Mouse (Mus musculus) stomach, postnatal 0 days (tissue): ENCODE results near the gene Tctex1d2. TPM values are rescaled to one million over a fixed set of nuclear protein-coding genes. Genes with fewer than 3 reads are reported as not detected.

ENCODE experiments used
- ATAC-seq: fragments of 200-750 bp; cut with Nextera tagmentation; 2 replicates; pipeline ENCODE4 v1.8.0; 2017; ENCODE audit not compliant: low FRiP score, low TSS enrichment
- DNase-seq: peaks from one replicate; pipeline ENCODE4 v3.0.0-alpha.2; 2016; ENCODE audit warnings: low spot score
- H3K27ac ChIP-seq: fragments of 300-500 bp; sonication (generic); replicated peaks from 2 replicates; pipeline ENCODE4 v1.5.1; 2014; ENCODE audit warnings: mild to moderate bottlenecking, control low read depth
- H3K27me3 ChIP-seq: fragments of 300-500 bp; sonication (generic); 2 replicates; pipeline ENCODE4 v1.6.1; 2014; ENCODE audit warnings: low read length; ENCODE audit not compliant: control insufficient read depth, insufficient read depth
- H3K36me3 ChIP-seq: fragments of 300-500 bp; sonication (generic); 2 replicates; pipeline ENCODE4 v1.6.1; 2014; ENCODE audit warnings: low read length, mixed read lengths; ENCODE audit not compliant: control insufficient read depth, insufficient read depth
- H3K4me1 ChIP-seq: fragments of 300-500 bp; sonication (generic); replicated peaks from 2 replicates; pipeline ENCODE4 v1.6.1; 2014; ENCODE audit warnings: antibody characterized with exemption; ENCODE audit not compliant: control insufficient read depth, insufficient read depth
- H3K4me2 ChIP-seq: fragments of 300-500 bp; sonication (generic); replicated peaks from 2 replicates; pipeline ENCODE4 v1.6.1; 2014; ENCODE audit warnings: low read depth, mild to moderate bottlenecking, control low read depth, moderate library complexity
- H3K4me3 ChIP-seq: fragments of 300-500 bp; sonication (generic); 2 replicates; pipeline ENCODE4 v1.5.1; 2014; ENCODE audit warnings: low read depth, low read length, control low read depth
- H3K9ac ChIP-seq: fragments of 300-500 bp; sonication (generic); 2 replicates; pipeline ENCODE4 v1.6.1; 2014; ENCODE audit warnings: mild to moderate bottlenecking, low read length, control low read depth, mixed read lengths
- H3K9me3 ChIP-seq: fragments of 300-500 bp; sonication (generic); 2 replicates; pipeline ENCODE4 v1.6.1; 2016; ENCODE audit warnings: low read length; ENCODE audit not compliant: control insufficient read depth
- CTCF ChIP-seq: IDR thresholded peaks from 2 replicates; pipeline ENCODE4 v1.5.1; 2016; ENCODE audit warnings: antibody characterized with exemption, low read depth, mild to moderate bottlenecking, moderate library complexity
- EP300 ChIP-seq: optimal IDR thresholded peaks from 2 replicates; pipeline ENCODE3; 2016; ENCODE audit warnings: antibody characterized with exemption
- WGBS: fragments of 180-500 bp; shearing (Covaris S2); extraction: QIAGEN DNeasy Blood & Tissue Kit; methylation state at CpG from one replicate; pipeline ENCODE4 v1.1.7; 2014; 5-methylcytosine and 5-hydroxymethylcytosine counted together
- polyA plus RNA-seq: library from polyadenylated mRNA; unstranded; fragments of >200 nt; fragmentation: Nextera tagmentation; extraction: Ambion mirVana; gene quantifications from 2 replicates; pipeline ENCODE4 v1.2.1, GENCODE M21; 2015

Tctex1d2 gene
- polyA plus RNA-seq, 1 experiment from 2014 or later, result 26.3 TPM

DNA sequence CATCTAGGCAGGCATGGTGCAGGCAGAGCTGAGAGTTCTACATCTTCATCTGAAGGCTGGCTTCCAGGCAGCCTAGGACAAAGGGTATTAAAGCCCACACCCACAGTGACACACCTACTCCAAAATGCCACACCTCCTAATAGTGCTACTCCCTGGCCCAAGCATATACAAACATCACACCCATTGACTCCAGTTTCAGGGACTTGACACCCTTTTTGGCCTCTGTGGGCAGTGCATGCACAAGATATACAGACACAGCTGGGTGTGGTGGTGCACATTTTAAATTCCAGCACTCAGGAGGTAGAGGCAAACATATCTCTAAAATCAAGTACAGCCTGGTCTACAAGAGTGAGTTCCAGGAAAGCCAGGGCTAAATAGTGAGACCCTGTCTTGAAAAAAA lies 36.6 kb downstream of the Tctex1d2 start:
- Histone ChIP-seq H3K4me1 (no peaks in the 10 kb centered on the region), H3K9me3 (no peaks in the 10 kb centered on the region), H3K9ac (no peak overlapping the region), H3K27me3 (no peaks in the 10 kb centered on the region), H3K36me3 (peaks cover 9% of the 10 kb centered on the region), H3K4me2 (no peak overlapping the region), H3K4me3 (no peak overlapping the region), H3K27ac (no peak overlapping the region)
- TF ChIP-seq CTCF, result no peak
- TF ChIP-seq EP300, result no peak
- ATAC-seq (peak; percentile 71), DNase-seq (peak; percentile 39)

DNA sequence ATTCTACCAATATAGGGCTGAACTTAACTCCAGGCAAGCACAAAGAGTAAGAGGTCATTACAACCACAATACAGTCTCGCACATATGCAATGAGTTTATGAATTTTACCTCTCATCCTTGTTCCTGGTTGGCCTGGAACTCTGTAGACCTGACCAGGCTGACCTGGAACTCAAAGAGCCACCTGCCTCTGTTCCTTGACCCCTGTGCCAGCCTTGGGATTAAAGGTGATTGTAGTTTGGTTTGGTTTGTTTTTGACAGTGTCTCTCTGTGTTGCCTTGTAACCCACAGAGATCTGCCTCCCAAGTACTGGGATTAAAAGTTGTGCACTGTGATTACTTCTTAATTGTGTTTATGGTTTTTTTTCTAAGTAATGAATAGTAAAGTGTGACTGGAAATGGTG lies 37.3 kb downstream of the Tctex1d2 start:
- 73% methylated on average over 1 of the region's 1 CpGs for WGBS
- Histone ChIP-seq H3K4me3 (no peak overlapping the region), H3K27me3 (no peaks in the 10 kb centered on the region), H3K9me3 (no peaks in the 10 kb centered on the region), H3K36me3 (peaks cover 9% of the 10 kb centered on the region), H3K4me1 (no peaks in the 10 kb centered on the region), H3K9ac (no peak overlapping the region), H3K27ac (no peak overlapping the region), H3K4me2 (no peak overlapping the region)
- TF ChIP-seq EP300 (no peak), CTCF (no peak)
- ATAC-seq (peak; percentile 29; the same call in 1 of the 2 replicates), DNase-seq (no peak)

DNA sequence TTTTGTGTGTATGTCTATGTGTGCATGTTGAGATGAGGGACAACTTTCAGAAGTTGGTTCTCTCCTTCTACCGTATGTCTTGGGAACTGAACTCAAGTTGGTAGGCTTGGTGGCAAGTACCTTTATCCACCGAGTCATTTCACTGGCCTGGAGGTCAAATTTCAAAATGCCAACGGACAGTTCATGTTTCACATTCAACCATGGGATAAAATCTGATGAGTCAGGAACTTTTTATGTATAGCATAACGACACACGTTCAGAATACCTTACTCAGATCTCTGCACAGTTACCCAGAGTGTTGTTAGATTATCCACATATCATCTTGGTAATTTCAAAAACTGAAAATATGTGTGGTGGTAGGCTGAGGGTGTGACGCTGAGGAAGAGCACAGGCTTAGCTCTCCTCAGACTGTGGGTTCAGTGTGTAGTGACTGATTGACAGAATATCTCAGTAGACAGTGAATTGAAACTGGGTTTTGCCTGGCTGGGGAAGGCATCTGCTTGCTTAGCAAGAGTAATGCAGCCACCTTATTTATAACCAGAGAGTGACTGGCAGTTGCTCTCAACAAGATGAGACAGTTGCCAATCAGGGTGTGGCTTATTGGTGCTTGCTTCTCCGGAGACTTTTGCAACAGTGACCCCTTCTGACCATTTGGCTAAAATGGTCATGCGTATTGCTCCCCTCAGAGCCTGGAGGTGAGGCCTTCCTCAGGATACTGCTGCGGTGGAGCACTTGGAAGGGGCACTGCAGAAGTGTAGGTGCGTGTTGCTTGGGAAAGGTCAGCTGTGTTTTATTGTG lies 38.3 kb downstream of the Tctex1d2 start:
- no peak overlapping the region for H3K9ac ChIP-seq
- H3K4me2 ChIP-seq, result no peak overlapping the region
- no peak overlapping the region for H3K4me3 ChIP-seq
- DNase-seq (peak; percentile 46), ATAC-seq (no peak)
- no peak overlapping the region for H3K27ac ChIP-seq
- WGBS, result 63% methylated on average over 10 of the region's 10 CpGs
- H3K27me3 ChIP-seq, result no peaks in the 10 kb centered on the region
- TF ChIP-seq EP300 (no peak), CTCF (peak; percentile 74)
- no peaks in the 10 kb centered on the region for H3K9me3 ChIP-seq
- peaks cover 9% of the 10 kb centered on the region for H3K36me3 ChIP-seq
- no peaks in the 10 kb centered on the region for H3K4me1 ChIP-seq

DNA sequence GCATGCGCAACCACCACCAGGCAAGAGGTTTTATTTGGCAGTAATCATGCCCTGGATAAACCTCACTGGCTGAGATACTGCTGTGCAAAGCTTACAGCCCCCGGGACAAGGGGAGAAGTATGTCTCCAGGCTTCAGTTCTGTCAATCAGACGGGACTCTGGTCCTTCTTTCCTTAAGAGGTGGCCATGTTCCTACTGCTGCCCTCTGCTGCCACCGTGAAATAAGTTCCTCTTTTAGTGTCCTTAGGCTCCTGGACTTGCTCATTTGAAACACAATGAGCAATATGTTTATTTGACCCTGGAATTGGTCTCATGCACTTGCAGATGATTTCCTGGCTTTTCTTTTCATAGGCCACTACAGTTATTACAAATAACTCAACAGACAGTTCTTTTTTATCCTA lies 41.0 kb downstream of the Tctex1d2 start:
- H3K4me2 ChIP-seq, result no peak overlapping the region
- no peaks in the 10 kb centered on the region for H3K27me3 ChIP-seq
- no peak overlapping the region for H3K27ac ChIP-seq
- H3K4me1 ChIP-seq, result no peaks in the 10 kb centered on the region
- TF ChIP-seq CTCF, result peak; percentile 52
- TF ChIP-seq EP300, result no peak
- H3K4me3 ChIP-seq, result no peak overlapping the region
- ATAC-seq, result no peak
- H3K36me3 ChIP-seq, result peaks cover 5% of the 10 kb centered on the region; the same call in 1 of the 2 replicates
- 62% methylated on average over 4 of the region's 4 CpGs for WGBS
- DNase-seq, result no peak
- no peak overlapping the region for H3K9ac ChIP-seq
- H3K9me3 ChIP-seq, result no peaks in the 10 kb centered on the region

DNA sequence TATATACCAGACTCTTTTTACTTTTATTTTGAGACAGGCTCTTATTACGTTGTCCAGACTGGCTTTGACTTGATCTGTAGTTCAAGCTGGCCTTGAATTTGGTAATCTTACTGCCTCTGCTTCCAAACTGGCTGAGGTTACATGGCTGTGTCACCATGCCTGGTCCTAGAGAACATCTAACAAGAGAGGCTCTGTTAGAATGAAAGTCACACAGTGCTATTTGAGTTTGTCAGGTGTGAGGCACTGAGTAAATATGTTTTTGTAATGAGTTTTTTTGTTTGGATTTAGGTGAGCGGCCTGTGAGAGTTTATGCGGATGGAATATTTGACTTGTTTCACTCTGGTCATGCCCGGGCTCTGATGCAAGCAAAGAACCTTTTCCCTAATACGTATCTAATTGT lies 42.2 kb downstream of the Tctex1d2 start:
- 66% methylated on average over 5 of the region's 5 CpGs for WGBS
- 0 out of 2 replicates have a peak, but pooled peaks cover 3% of the 10 kb centered on the region for H3K36me3 ChIP-seq
- no peaks in the 10 kb centered on the region for H3K9me3 ChIP-seq
- H3K27me3 ChIP-seq, result no peaks in the 10 kb centered on the region
- no peak for DNase-seq
- peak; percentile 69 for ATAC-seq
- no peak overlapping the region for H3K4me2 ChIP-seq
- TF ChIP-seq EP300 (no peak), CTCF (no peak)
- H3K4me1 ChIP-seq, result no peaks in the 10 kb centered on the region
- H3K9ac ChIP-seq, result no peak overlapping the region
- H3K4me3 ChIP-seq, result no peak overlapping the region
- no peak overlapping the region for H3K27ac ChIP-seq

DNA sequence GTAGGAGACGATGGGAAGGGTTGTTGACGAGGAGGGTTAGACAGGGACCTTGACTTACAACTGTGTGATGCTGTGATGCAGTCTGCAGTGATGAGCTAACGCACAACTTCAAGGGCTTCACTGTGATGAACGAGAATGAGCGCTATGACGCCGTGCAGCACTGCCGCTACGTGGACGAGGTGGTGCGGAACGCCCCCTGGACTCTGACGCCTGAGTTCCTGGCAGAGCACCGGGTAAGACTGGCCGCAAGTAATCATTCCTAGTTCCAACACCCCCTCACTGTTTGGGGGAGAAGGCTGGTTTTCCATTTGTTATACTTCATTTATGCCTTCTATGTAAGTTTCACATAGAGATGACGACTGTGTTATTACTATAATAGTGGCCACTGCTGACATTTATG lies 43.4 kb downstream of the Tctex1d2 start:
- Histone ChIP-seq H3K4me3 (no peak overlapping the region), H3K27ac (peak overlapping the region; percentile 65; the same call in 1 of the 2 replicates), H3K9me3 (no peaks in the 10 kb centered on the region), H3K4me1 (no peaks in the 10 kb centered on the region), H3K9ac (no peak overlapping the region), H3K27me3 (no peaks in the 10 kb centered on the region), H3K36me3 (peaks cover 3% of the 10 kb centered on the region; the same call in 1 of the 2 replicates), H3K4me2 (no peak overlapping the region)
- DNase-seq (no peak), ATAC-seq (no peak)
- TF ChIP-seq EP300 (no peak), CTCF (no peak)
- WGBS, result 95% methylated on average over 16 of the region's 16 CpGs
